Mouse (Mus musculus) spleen, postnatal 10 days (tissue): ENCODE measurements around the gene Nectin1.

Experiments used
- DNase-seq, 2 experiments: peaks; one replicate each; pipeline ENCODE4 v3.0.0; 2021 to 2022; ENCODE audit warnings: low spot score in 2 of 2

Nectin1 gene

GRCm38 (mm10) chr9:43807565-43807964 lies 63.8 kb downstream of the Nectin1 start:
- no peak for DNase-seq

- no peak for DNase-seq
These were observed 64.3 kb downstream of the Nectin1 start for GRCm38 (mm10) chr9:43808099-43808498.

- DNase-seq, result no peak
These were observed 64.8 kb downstream of the Nectin1 start for GRCm38 (mm10) chr9:43808546-43808945.

GRCm38 (mm10) chr9:43813156-43813555 lies 69.4 kb downstream of the Nectin1 start:
- no peak for DNase-seq

GRCm38 (mm10) chr9:43822206-43822605 lies 78.4 kb downstream of the Nectin1 start:
- no peak for DNase-seq

GRCm38 (mm10) chr9:43825178-43825577 lies 81.4 kb downstream of the Nectin1 start:
- no peak for DNase-seq

- no peak for DNase-seq
These were observed 82.9 kb downstream of the Nectin1 start for GRCm38 (mm10) chr9:43826558-43827253.

GRCm38 (mm10) chr9:43827593-43827992 lies 83.8 kb downstream of the Nectin1 start:
- DNase-seq, result peak; percentile 20 to 66

GRCm38 (mm10) chr9:43828960-43829359 lies 85.2 kb downstream of the Nectin1 start:
- DNase-seq, result no peak

- no peak for DNase-seq
These were observed 89.4 kb downstream of the Nectin1 start for GRCm38 (mm10) chr9:43833232-43833631.

GRCm38 (mm10) chr9:43834283-43834682 lies 90.5 kb downstream of the Nectin1 start:
- no peak for DNase-seq

- no peak for DNase-seq
These were observed 94.8 kb downstream of the Nectin1 start for GRCm38 (mm10) chr9:43838561-43838960.

GRCm38 (mm10) chr9:43842921-43843577 lies 99.3 kb downstream of the Nectin1 start:
- no peak for DNase-seq

- DNase-seq, result no peak
These were observed 99.9 kb downstream of the Nectin1 start for GRCm38 (mm10) chr9:43843711-43844127.

- DNase-seq, result peak; percentile 7 to 33
These were observed 102.1 kb downstream of the Nectin1 start for GRCm38 (mm10) chr9:43845660-43846455.

- no peak for DNase-seq
These were observed 104.1 kb downstream of the Nectin1 start for GRCm38 (mm10) chr9:43847861-43848260.

- DNase-seq, result no peak
These were observed 106.5 kb downstream of the Nectin1 start for GRCm38 (mm10) chr9:43850281-43850680.

GRCm38 (mm10) chr9:43851154-43851553 lies 107.4 kb downstream of the Nectin1 start:
- no peak for DNase-seq

GRCm38 (mm10) chr9:43855887-43856286 lies 112.1 kb downstream of the Nectin1 start:
- no peak for DNase-seq
